Mouse (Mus musculus) urinary bladder, postnatal 10 days (tissue): ENCODE data around the gene Amotl2.

Experiments
- DNase-seq: peaks from one replicate; pipeline ENCODE4 v3.0.0; 2022; ENCODE audit warnings: low spot score

Gene Amotl2

DNA sequence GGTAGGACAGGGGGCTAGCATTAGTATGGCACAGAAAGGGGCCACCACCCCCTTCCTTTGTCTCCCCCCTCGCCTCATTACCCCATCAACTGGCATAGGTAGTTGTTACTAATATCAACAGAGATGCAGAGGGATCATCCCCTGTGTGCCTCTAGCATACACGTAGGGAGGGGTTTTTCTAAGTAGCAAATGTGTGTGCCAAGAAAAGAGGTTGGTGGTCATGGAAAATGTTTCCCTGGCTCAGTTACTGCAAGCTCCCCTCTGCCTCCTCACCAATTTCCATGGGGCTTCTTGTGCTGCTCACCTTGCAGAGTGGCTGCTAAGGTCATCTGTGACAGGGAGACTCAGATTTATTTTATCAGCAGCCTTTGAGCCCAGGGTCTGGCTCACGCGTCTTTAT is 2.6 kb downstream of the Amotl2 start:
- no peak for DNase-seq

DNA sequence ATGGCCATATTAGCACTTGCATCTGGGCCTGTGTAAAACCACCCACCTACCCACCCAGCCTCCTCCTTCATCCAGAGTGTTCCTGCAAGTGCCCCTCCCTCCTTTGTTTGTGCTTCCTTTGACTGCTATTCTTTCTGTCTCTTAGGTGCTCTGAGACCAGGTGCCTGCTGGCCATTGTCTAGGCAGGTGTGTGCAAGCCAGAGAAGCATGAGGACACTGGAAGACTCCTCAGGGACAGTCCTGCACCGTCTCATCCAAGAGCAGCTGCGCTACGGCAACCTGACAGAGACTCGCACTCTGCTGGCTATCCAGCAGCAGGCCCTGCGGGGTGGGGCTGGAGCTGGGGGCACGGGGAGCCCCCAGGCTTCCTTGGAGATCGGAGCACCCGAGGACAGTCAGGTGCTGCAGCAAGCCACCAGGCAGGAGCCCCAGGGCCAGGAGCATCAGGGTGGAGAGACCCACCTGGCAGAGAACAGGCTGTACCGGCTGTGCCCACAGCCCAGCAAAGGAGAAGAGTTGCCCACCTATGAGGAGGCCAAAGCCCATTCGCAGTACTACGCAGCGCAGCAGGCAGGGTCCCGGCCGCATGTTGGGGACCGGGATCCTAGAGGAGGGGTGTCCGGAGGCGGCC is 3.6 kb downstream of the Amotl2 start:
- DNase-seq, result no peak

DNA sequence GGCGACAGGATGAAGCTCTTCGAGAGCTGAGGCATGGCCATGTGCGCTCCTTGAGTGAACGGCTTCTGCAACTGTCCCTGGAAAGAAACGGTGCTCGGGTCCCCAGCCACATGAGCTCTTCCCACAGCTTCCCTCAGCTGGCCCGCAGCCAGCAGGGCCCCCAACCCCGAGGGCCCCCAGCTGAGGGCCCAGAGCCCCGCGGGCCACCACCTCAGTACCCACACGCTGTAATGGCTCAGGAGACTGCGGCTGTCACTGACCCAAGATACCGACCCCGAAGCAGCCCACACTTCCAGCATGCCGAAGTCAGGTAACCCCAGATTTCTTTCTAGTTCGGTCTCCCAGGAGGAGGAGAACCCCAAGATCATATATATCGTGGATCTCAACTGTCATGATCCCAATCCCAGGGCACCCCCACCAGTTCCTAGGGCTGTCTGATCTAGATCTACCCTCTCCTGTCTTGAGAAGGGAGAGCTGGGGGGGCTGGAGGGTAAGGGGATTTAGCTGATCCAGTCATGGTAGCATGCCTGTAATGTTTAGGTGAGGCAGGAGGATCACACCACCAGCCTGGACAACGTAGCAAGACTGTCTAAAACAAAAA is 4.2 kb downstream of the Amotl2 start:
- DNase-seq, result no peak

DNA sequence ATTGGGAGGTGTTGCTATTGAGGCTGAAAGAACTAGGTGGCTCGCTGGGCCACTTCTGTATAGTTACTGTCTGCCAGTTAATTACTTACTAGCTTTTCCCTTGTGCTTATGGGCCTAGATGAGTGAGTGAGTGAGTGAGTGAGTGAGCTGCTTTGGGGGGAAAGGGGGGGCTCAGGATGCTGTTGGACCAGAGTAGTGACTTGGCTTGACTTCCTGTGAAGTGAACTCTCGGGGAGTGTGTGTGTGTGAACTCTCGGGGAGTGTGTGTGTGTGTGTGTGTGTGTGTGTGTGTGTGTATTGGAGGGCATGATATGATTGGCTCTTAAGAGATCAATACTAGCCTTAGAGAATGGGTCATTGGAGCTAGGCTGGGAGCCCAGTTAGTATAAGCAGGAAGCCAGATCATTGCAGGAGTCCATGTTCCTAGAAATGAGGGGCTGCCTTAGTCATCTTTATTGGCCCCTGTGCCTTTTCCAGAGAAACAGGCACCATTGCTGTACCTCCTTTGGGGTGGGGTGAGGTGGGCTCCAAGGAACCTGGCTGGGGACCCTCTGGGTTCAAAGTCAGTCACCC is 5.0 kb downstream of the Amotl2 start:
- DNase-seq, result no peak

DNA sequence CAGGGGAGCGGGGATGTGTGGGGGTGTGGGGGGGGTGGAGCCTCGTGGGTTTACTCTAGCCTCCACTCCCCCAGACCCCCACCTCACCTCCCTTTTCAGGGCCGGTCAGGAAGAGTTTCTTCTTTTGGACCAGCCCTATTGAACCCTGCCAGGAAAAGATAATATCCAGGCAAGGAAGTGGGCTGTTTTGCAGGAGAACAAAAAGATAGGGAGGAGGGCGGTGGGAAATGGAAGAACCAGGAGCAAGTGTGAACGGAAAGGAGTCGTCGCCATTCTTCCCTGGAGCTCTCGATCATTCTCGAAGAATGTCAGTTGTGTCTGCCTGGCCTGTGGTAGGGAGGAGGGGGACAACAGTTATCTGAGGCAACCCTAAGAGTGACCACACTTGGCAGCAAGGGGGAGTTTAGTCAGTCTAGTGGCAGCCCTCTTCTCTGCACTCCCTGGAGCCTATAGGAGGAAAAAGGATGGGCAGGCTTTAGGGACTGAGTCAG is 5.6 kb downstream of the Amotl2 start:
- no peak for DNase-seq

DNA sequence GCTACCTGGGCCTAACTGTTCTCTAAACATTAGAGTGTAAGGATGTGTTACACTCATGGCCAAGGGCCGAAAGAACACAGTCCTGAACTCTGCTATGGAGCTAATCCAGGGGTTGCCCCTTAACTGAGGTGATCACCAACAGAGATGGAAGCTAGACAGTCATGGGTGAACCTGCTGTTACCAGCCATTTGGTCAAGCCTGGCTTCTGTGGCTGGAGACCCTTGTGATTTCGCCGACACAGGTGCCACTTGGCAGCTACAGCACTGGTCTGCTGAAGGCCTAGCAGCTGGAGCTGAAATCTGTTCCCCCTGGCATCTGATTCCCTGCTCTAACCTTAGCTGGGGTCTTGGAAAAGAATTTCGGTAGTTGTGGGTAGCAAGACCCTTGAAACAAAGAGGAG is 6.3 kb downstream of the Amotl2 start:
- DNase-seq, result no peak

DNA sequence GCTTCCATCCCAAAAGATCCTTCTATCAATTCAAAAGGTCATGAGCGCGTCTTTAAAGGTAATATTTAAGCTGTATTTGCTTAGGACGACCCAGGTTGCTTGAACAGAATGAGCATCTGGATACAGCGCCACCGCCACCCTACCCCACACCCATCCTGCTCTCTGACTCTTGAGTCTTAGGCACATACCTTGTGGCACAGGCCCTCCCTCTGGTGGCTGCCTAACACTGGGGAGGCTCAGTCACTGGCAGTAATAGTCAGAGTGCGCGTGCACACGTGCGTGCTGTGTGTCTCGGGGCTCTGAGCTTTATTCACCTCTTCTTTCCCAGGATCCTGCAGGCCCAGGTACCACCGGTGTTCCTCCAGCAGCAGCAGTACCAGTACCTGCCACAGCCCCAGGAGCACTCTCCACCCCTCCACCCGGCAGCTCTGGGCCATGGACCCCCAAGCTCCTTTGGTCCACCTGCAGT is 6.8 kb downstream of the Amotl2 start:
- no peak for DNase-seq

DNA sequence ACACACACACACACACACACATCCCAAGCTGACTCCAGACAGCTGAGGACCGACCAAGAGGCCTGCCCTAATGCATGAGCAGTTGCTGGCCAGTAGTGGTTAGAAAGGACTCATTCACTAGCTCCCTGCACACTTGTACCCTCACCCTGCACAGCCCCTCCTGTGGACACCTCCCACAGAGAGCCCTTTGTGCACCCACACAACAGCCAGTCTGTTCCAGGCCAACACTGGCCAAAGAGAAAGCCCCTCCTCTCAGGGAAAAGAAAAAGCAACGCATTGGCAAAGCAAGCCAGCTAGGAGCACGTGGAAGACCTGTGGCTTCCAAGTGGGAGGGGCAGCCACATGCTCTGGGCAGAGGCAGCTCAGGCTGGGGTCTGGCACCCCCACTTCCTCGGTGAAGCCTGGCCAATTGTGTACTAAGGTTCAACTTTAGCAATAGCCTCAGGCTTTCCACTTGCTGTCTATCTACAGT is 7.6 kb downstream of the Amotl2 start:
- DNase-seq, result no peak

DNA sequence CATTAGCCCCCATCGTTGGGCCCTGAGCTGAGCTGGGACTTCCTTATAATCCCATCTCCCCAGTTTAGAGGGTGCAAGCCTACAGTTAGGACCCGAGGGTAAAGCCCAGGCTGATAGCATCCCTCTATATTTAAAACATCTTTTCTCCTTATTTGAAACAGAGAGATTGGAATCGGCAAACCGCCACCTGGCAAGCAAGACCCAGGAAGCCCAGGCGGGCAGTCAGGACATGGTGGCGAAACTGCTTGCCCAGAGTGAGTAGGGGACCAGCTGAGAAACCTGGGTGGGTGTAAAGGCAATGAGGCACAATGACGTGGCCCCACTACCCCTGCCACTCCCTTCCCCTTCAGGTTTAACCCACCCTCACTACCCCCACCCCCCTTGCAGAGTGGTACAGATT is 8.5 kb downstream of the Amotl2 start:
- no peak for DNase-seq

DNA sequence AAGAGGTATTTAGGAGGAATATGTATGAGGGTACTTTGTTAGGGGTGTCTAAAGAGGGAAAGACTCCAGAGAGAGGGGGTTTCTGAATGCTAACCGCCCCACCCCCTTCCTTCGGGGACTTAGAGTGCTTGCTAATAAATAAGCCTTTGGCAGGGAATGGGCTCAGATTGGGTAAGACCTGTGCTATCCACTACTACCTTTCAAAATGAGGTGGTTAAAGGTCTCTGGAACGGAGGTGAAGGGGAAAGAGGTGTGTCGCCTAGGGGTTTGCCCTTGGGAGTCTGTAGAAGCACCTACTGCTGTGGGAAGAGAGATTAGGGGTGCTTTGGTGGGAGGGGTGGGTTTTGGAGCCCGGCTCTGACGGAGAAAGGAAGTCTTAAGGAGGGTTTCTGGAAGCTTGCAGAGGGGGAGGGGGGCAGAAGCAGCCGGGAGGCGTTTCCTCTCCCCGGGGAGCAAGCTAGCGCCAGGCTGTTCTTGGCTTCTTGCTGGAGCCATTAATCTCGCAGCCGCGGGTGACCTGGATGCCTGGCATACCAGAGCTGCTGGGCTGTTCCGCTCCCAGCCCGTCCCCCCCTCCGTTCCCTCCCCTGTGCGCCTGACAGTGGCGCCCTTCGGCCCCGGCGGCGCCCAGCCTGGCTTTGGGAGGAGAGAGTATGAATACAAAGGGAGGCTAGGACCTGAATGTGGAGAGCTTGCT is 9.6 kb downstream of the Amotl2 start:
- peak; percentile 51 for DNase-seq

DNA sequence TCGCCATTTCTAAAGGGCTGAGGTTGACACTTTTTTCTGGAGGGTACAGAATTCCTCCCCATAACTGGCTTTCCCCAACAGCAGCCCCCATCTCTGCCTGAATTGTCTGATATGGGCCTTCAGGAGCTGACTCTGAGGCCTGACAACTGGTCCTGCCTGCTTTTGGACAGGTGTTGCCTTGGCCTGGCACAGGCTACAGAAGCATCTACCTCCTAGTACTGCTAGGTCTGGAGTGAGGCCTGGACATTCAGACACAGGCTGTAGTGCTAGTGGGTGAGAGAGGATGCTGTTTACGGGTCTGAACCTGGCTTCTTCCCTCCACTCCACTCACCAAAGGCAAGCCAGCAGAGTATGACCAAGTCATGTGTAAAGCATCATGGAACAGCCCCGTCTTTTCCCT is 10.3 kb downstream of the Amotl2 start:
- DNase-seq, result no peak

DNA sequence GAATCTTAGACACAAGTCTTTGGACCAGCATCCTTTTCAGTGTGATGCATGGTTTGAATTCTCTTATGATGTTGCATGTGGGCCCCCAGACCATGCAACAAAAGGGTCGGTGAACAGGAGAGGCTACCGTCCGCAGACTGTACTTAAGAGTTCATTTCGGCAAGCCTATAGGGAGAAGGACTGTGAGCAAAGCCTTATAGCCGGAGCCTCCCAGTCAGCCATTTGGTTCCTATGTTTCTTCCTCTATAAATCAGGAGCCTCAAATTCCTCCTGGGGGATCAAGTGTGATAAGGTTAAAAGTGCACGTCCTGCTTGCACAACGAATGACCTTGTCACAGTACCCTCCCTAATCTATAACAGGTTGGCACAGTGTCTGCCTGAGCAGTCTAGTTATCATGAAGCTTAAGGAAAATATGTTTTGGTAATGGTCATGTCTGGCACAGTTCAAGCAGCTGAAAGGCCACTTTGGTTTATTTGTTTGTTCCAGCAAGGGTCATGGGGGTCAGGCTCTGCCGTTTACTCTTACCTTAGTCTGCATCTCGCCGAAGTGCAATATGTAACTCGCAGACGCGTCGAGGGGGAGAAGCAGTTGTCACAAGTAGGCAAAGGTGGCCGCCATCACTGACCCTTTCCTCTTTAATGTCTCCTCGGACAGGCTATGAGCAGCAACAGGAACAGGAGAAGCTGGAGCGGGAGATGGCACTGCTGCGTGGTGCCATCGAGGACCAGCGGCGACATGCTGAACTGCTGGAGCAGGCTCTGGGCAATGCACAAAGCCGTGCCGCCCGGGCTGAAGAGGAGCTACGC is 11.4 kb downstream of the Amotl2 start:
- DNase-seq, result no peak

DNA sequence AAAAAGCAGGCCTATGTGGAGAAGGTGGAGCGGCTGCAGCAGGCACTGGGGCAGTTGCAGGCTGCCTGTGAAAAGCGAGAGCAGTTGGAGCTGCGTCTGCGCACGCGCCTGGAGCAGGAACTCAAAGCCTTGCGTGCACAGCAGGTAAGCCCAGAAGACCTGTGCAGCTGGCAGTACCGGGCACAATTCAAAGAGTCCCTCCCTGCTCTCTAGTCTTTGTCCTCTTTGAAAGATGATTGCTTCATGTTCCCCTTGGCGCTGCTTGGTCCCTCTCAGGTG is 11.9 kb downstream of the Amotl2 start:
- no peak for DNase-seq

DNA sequence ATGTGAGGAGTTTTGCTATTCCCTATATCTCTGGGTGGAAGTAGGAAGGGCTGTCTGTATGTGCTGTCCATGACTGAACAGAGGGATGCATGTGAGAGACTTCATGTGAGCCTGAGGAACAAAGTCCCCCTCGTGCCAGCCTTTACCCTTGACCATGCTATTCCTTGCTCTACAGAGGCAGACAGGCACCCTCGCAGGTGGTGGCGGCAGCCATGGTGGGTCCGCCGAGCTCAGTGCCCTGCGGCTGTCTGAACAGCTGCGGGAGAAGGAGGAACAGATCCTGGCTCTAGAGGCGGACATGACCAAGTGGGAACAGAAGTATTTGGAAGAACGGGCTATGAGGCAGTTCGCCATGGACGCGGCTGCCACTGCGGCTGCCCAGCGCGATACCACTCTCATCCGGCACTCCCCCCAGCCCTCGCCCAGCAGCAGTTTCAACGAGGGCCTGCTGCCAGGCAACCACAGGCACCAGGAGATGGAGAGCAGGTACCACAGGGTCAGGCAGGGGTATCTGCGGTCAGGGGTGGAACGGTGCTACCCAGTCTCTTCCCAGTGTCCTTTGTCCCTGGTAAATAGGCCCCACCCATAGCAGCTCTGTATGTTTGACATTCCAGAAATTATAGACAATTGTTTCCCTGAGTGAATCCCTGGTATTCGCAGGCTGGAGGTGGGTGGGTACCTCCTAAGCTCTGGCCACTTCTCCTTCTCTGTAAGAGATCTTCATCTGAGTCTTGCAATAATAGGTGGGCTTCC is 12.8 kb downstream of the Amotl2 start:
- no peak for DNase-seq

DNA sequence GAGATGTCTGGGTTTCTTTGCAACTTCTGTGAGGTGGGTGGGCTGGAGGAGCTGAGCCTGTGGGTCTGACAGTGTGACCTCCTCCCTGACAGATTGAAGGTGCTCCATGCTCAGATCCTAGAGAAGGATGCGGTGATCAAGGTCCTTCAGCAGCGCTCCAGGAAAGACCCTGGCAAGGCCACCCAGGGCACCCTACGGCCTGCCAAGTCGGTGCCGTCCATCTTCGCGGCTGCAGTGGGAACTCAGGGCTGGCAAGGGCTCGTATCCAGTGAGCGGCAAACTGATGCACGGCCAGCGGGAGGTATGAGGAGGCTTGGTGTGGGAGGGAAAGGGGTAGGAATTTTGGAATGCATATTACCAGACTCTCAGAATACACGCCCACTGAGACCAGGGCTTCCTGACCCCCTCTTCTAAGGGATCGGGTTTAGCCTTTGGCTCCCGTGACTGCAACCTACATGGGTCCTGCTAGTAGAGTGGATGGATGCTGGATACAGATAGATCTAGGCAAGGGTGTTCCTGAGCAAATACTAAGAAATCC is 13.5 kb downstream of the Amotl2 start:
- DNase-seq, result no peak

DNA sequence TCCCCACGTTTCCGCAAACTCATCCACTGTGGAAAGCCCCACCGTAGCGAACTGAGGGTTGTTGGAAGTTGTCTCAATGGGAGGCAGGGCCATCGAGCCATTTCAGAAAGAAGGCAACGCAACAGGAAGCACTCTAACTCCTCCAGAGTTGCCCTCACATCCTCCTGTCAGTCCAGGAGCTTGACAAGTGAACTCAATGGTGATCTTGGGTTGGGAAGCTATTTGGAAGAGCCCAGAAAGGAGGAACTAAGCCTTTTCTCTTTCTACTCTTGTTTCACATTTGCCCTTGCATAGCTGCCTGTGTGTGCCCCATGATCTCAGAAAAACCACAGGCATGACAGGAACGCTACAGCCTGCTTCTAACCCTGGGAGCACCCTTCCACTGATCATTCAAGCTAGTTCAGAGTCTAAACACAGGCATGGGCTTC is 14.6 kb downstream of the Amotl2 start:
- no peak for DNase-seq

DNA sequence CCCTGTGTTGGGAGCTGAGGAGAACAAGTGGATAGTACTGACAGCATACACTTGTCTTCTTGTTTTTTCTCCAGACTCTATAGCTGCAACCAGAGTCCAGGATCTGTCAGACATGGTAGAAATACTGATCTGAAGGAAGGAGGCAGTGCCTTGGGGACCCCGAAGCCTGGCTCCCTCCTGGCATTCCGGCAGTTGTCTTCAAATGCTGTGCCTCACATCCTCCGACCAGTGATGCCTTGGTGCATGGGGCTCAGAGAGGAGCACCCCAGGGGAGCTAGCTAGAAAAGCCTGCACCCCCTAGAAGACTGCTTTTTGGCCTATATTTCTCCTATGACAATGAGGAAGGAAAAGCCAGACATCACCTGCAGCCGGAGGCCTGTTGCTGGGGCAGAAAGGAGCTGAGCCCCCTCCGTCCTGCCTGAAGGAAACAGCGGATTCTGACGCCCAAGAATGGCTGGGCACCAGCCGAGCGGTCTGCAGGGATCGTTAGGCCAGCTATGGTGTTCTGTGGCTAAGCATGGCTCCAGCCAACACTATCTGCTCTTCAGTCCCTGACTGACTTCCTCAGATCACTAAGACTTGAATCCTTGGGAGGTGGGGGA is 15.2 kb downstream of the Amotl2 start:
- no peak for DNase-seq

DNA sequence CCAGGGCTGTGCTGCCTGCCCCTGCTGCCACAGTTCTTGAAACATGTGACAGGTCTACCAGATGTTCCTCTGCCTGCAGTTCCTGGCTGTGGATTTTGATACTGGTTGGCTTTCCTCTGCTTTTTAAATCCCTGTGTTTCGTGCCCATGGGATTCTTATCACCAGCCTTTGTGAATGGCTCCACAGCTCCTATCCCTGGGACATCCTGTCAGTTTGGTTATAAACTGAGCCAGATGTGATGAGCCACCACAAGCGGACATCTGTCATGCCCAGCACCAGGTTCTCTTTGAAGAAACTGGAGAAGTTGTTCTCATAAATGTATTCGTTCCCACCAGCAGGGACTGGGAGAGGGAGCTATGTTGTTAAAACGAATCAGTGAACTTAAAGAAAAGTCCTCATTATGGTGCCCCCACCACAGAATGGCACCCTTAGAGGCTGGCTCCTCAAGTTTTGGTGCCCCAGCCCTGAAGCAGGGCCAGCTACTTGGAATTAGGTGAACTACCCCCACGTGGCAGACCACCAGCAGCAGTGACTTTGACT is 15.9 kb downstream of the Amotl2 start:
- no peak for DNase-seq

DNA sequence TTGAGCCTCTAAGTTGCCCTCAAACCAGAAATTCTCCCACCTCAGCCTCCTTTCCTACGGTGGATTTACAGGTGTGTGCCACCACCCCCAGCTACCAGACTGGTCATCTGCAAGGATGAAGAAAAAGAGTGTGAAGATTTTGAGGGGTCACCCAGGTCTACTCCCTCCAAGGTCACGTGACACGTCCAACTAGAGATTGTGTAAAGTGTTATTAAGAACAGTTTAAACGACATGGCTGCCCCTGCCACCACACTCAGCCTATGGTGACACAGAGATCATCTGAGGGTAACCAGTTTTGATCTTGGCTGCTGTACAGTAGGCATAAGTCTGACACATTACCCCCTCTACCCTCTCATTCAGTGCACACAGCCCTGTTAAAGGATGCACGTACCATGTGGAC is 17.0 kb downstream of the Amotl2 start:
- no peak for DNase-seq

DNA sequence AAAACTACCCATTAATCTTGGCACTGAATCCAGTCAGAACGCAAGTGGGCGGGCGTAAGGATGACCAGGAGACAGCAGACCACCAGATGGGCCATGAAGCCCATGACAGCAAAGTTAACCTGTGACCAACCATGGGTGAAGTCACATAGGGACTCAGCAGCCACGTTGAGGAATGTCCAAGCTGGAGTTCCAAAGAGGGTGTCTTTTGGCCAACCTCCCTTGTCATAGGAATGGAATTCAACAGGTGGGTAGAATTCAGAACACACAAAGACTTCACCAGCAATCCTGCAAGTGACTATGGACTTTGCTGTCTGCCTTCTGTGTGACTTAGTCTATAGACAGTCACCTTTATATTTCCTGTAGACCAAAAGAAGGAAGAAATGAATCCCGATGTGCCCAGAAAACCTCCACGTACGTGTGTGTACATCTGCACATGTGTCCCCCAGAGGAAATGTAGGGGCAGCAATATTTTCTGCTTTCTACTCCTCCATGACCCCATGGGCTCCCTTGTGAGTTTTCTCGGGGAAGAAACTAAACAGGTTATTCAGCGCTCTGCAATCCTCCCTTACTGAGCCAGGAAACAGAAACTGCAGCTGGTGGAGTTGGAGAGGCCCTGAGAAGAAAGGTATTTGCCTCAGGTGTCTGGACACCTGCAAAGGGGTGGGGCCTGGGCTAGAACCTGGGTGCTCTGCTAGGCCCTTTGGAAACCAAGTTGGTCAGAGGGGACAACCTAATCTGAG is 17.7 kb downstream of the Amotl2 start:
- no peak for DNase-seq
